Mouse (Mus musculus): ENCODE measurements around the gene Map3k4.
A peak's percentile ranks its signal among the peaks of the same experiment; 100 is the strongest.

DNA sequence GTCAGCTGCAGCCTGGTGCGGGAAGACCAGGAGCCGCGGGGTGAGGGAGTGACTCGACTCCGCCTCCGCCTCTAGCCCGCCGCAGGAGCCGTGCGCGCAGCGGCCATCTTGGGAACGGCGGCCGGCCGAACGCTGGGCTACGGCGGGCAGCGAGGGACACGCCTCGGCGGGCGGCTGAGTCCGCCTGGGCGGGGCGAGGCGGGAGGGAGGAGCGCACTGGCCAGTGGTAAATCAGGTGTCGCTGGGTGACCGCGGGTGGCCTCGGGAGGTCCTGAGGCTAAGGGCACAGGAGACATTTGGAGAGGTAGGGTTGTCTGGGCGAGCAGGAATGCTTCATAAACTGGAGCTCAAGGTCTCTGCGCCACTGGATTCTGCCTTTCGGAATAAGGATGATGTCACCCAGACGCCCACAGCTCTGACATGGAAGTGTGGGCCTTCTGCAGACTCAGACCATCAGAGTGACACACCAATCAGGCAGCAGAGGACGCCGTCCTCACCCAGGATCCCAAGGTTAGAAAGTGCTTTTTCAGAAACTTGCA, at the start of gene Map3k4:
- TF ChIP-seq POLR2A (IDR thresholded peaks at IDR 0.05; ENCODE audit: control insufficient read depth, low read depth, low read length) = peak; percentile 71
- TF ChIP-seq CTCF (IDR thresholded peaks at IDR 0.05; ENCODE audit: control insufficient read depth, insufficient read depth, insufficient replicate concordance, low read depth, low read length) = 0 out of 2 replicates have a peak, but pooled peaks have one; percentile 8
